Mouse (Mus musculus) lung, postnatal 0 days (tissue): Measurements from ENCODE around the gene Tmem26.

Experiments used
- CTCF ChIP-seq: IDR thresholded peaks from 2 replicates; pipeline ENCODE4 v1.5.1; 2016; ENCODE audit warnings: antibody characterized with exemption, mild to moderate bottlenecking
- EP300 ChIP-seq: IDR thresholded peaks from 2 replicates; pipeline ENCODE4 v1.6.1; 2016; ENCODE audit warnings: antibody characterized with exemption, mild to moderate bottlenecking, control low read depth

DNA sequence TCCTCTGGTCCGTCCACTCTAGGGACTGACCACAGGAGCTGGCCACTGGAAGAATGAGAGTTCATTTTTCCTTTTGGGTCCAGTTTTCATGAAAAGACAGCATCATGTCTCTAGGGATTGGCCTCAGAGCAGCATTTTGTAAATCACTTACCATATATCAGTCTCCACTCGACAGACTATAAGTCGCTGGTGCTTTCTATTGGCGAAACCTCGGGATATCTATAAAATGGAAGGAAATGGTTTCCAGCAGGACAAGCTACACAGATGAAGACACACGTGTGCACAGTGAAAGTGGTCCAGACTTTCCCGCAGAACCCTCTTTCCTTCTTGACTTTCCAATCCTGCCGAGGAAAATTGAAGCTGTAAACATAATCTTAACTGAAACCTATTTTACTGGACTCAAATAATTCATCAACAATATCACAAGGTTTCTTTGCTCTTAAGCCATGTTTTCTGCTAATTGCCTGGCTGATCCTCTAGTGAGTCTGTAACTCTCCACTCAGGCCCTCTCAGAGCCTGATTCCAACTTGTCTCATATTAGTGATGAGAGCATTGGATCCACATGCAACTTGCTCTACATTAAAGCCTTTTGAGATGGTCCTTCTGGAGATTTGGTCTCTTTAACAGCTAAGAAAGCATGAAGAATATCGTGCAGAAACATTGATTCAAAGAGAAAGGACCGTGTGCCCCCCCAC, 94.8 kb downstream of the Tmem26 start:
- TF ChIP-seq CTCF: no peak
- no peak for TF ChIP-seq EP300
